Mouse (Mus musculus): ENCODE results near the gene Shisa2. TPM values are rescaled to one million over a fixed set of nuclear protein-coding genes. Genes with fewer than 3 reads are reported as not detected.

Shisa2 gene
- total RNA-seq, 1 experiment from 2014 or later = 2.4 TPM

- DNase-seq = no peak
These were observed 5.0 kb downstream of the Shisa2 start for GRCm38 (mm10) chr14:59630096-59630495.

DNA sequence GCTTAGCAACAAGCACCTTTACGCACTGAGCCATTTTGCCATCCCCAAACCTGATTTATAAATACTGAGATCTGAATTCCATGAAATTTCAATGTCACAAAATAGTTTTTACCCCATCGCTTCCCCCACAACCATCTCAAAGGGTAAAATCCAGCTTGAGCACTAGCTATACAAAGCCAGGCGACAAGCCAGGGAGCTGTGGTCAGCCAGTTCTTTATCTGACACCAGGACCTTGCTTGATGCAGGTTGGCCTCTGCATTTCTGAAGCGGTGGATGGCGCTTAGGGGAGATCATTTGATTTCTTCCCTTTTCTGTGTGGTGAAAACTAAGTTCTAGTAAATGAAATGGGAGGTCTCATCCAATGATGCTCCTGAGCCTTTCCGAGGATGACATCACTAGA is 7.0 kb downstream of the Shisa2 start:
- DNase-seq = no peak

DNA sequence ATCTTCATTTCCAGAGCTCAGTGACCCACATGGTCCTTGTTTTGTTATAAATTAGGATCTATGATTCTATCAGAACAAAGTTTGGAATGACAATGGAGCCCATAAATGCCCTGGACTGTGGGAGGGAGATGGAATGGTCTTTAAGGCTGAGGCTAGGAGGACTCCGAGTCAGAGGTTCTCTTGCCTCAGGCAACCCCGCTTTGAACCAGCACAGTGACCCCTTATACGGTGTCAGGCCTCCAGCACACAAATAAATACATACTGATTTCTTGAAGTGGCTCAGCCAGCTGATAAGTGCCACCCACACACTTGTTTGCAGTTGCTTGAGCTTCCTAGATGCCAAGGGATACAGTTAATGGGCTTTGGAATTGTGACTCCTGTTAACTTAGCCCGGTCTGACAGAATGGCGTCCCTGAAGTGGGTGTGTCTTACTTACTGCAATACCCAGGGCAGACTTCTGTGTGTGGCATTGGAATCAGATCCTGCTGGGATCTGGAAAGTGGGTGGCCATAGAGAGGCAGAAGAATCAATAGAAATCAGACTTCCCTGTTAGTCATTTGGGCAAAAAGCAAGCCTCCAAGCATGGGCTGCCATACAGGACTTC is 8.3 kb downstream of the Shisa2 start:
- no peak for DNase-seq

DNA sequence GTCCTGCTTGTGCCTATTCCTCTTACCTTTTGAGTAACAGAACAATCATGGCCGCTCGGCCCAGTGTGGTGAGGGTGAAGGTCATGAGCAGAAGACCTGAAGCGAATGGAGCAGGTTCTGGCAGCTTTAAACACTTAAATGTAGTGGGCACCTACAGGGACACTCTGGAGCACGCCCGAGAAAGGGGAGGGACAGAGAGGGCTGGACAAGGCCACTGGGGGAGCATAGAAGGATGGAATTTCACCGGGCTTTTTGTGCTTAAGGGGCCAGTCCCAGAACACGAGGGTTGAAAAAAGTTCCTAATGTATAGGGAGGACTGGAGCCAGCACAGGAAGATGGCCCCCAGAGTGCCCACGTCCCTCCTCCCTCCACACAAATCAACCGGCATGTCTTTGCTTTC is 8.9 kb downstream of the Shisa2 start:
- no peak for DNase-seq

DNA sequence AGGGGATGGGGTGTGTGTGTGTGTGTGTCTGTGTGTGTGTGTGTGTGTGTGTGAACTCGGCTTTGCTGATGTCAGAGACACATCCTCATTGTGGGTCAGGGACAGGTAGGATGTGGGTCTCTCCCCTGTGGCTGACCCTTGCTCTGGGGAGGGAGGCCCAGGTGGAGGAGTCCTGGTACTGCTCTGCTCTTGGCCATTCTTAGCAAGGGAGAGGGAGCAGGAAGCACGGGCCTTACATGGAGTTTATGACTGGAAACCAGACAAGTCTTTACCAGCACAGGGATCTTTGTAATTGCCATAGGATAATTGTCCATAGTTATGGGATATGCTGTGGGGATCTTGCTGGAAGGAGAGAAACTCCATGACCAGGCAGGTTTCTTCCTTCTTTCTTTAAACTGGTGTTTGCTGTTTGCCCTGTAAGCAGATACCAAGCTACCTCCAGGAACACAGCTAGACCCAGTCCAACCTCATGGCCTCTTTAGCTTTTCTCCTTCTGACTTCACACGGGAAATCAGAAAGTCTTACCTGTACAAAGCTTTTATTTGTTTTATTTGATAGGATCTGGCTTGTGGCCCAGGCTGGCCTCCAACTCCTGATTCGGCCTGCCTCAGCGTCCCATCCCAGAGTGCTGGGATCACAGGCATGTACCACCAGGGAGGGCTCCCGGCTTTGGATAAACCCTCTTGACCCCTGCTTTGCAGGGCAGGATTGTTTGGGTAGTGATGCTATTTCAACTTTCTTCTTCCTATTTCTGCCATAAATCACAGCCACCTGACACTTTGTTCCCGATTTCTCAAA is 14.0 kb downstream of the Shisa2 start:
- DNase-seq = no peak

GRCm38 (mm10) chr14:59641856-59642255 is 16.7 kb downstream of the Shisa2 start:
- DNase-seq = no peak

- peak; percentile 23 for DNase-seq
These were observed 18.5 kb downstream of the Shisa2 start for GRCm38 (mm10) chr14:59643582-59643981.

- DNase-seq = no peak
These were observed 19.1 kb downstream of the Shisa2 start for GRCm38 (mm10) chr14:59644166-59644565.

DNA sequence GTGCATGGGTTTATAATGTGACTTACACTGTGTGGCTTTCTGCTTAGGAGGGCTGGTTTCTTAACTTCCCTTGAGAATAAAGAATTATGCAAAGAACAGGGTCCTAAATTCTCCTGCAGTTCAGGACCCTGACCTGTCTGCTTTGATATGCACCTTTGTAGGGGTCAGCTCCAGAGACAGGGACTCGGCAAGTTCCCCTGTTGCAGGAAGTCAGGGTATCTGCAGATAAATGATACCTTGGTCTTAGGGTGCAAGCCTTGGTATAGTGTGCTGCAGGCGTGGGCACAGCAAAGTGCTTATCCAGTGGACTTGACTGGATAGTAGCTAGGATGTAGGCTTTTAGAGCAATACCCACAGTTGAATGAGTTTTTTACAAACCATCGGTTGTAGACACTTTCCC is 19.8 kb downstream of the Shisa2 start:
- DNase-seq = no peak

- peak; percentile 45 for DNase-seq
These were observed 22.0 kb downstream of the Shisa2 start for GRCm38 (mm10) chr14:59646826-59647697.

DNA sequence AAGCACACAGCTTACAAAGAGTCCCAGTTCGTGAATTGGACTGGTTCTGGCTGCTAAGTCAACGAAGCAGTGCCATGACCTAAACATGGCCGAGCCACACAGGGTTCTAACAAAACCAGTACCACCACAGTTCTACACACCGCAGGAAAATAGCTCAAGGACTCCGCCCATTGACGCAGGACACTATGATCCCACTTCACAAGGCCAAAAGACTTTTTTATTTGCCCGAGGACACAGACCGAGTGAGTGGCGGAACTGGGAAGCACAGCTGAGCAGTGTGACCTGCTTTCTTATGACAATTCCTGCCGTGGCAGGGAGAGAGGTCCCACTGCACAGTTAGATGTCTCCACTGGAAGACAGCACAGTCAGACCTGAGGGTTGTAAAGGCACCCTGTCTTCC is 23.5 kb downstream of the Shisa2 start:
- DNase-seq = peak; percentile 43

DNA sequence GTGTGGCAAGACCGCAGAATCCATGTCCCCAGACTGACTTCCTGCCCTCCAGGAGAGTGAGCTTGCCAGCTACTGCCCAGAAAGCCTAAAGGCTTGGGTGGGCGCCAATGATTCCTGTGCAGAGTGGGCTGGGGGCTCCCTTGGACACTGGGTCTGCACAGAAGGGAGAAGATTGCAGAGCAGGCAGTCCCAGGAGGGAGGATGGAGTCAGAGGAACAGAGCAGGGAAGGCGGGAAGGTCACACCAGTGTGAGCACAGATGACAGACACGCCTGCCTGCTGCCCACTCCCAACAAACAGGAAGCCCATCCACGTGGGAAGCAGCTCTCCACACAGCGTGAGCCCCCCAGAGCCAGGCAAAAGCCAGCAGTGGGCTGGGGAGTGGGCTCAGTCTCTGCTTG is 24.2 kb downstream of the Shisa2 start:
- no peak for DNase-seq

DNA sequence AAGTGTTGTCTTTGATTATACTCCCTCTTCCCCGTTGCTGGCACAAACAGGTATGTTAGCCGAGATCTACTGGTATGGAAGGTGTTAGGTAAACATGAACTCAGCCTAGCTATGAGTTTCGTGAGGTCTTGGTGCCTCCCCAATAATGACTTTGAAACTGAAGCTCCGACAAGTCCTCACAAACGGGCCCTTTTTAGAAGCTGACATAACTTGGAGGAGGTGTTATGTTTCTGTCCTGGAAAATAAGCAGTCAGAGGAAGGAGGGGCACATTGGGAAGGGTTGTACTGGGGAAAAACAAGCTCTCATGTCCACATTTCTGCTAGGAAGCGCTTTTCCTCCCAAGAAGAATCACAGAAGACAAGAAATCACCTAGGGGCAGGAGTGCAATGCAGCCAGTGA is 31.5 kb downstream of the Shisa2 start:
- DNase-seq = no peak

DNA sequence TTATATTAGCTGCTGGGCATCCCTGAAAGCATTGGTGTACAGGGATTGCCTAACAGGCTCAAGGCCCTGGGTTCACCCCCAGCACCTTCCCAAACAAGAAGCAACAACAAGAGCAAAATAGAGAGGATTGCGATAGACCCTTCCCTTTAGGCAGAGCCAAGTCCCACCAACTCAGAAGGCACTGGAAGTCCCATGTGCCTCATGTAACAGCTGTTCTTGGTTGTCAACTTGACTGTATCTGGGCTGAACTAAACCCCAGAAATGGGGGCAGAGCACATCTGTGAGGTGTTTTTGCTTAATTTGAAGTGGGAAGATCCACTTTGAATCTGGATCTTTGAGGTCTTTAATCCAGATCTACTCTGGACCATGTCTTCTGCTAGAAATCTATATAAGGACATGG is 32.0 kb downstream of the Shisa2 start:
- DNase-seq = no peak

DNA sequence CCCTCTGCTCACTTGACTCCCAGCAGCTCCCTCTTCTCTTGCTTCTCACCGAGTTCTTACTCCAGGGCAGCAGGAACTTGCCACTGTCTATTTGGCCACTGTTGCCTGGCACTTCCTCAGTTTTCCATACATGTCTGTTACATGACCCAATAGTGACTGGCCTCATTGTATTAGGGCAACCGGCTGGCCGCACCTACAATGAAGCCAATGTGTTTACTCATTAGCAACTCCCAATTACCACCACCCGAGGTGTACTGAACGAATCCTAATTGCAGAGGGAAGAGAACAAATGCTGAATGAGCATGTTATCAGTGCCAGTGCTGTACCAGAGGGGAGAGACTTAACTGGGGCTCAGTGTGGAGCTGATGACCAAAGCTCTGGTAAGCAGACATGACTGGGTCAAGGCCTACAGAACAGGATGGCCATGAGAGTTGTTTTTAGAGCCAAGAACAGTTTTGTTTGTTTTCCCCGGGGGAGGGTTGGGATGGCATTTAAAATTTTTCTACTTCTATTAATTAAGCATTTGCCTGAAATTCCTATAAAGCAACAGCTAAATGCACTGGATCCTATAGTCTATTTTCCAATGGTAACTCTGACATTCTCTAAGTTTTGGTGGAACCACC is 47.9 kb downstream of the Shisa2 start:
- DNase-seq = peak; percentile 39

DNA sequence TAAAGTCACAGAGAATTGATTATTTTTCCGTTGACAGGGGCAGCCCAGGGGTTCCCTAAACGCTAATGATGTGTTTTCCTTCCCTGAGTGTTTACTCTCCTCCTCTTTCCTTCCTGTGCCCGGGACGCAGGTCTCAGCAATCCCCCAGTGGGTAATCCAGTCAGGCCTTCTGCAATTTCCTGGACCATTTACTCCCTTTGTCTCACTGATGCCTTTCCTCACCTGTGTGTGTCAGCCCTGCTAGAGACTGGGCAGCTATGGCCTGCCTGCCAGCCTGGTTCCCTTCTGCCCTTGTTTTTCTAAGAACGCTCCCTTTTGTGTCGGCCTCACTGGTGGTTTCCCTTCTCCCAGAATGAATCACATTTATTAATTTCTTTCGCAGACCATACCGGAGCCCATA is 49.4 kb downstream of the Shisa2 start:
- no peak for DNase-seq

DNA sequence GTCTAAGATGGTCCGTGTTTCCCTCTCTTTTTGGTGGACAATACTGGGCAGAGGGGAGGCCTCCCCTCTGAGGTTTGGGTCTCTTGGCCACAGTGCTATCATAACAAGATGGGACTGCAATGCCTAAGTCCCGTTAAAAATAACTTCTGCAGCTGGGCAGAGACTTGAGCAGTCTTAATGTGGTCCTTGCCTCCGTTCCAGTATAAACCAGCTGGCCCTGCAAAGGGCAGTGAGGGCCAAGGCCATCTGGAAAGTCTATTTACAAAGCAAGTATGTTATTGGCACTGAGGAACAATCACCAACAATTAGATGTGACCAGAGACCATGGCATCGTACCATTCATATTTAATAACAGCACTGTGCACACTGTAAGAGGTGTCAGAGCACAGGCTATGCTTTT is 50.2 kb downstream of the Shisa2 start:
- DNase-seq = no peak

- peak; percentile 62 for DNase-seq
These were observed 52.5 kb downstream of the Shisa2 start for GRCm38 (mm10) chr14:59677598-59678003.
